Mouse (Mus musculus) lung, adult 2 months (tissue): ENCODE results near the gene Nmnat3. TPM values are rescaled to one million over a fixed set of nuclear protein-coding genes. Genes with fewer than 3 reads are reported as not detected.

Experiments used
- DNase-seq: peaks from one replicate; pipeline ENCODE4 v3.0.0; 2022
- H3K4me1 ChIP-seq: fragments of 200-500 bp; 2 replicates; pipeline ENCODE4 v1.6.1; 2011; ENCODE audit warnings: low read length; ENCODE audit not compliant: control insufficient read depth, insufficient read depth
- H3K4me3 ChIP-seq: fragments of 200-500 bp; replicated peaks from 2 replicates; pipeline ENCODE3; 2011; ENCODE audit warnings: low read depth, mild to moderate bottlenecking, control low read depth, low read length; ENCODE audit errors: extremely low read depth
- CTCF ChIP-seq: fragments of 200-500 bp; IDR thresholded peaks from 2 replicates; pipeline ENCODE4 v1.5.1; 2011; ENCODE audit warnings: mild to moderate bottlenecking, low read length, control low read depth; ENCODE audit not compliant: insufficient read depth
- POLR2A ChIP-seq: fragments of 200-500 bp; IDR thresholded peaks from 2 replicates; pipeline ENCODE4 v1.6.1; 2011; ENCODE audit warnings: low read depth, mild to moderate bottlenecking, control low read depth, low read length, borderline replicate concordance; ENCODE audit errors: extremely low read depth
- WGBS: fragments of 180-500 bp; shearing (Covaris S2); methylation state at CpG from one replicate; pipeline ENCODE4 v1.1.7; 2018; 5-methylcytosine and 5-hydroxymethylcytosine counted together
- polyA plus RNA-seq: library from polyadenylated mRNA; depleted of rRNA; stranded (reverse); fragments of >200 nt; gene quantifications from 2 replicates; pipeline ENCODE4 v1.2.3, GENCODE M21; 2012

Gene Nmnat3
- polyA plus RNA-seq, 1 experiment, result 4.7 TPM

GRCm38 (mm10) chr9:98329274-98330105 is 42.3 kb downstream of the Nmnat3 start:
- 46% methylated on average over 20 of the region's 20 CpGs for WGBS
- H3K4me3 ChIP-seq, result no peak overlapping the region
- TF ChIP-seq POLR2A (no peak), CTCF (no peak)
- H3K4me1 ChIP-seq, result no peaks in the 10 kb centered on the region; the same call in 1 of the 2 replicates
- no peak for DNase-seq

DNA sequence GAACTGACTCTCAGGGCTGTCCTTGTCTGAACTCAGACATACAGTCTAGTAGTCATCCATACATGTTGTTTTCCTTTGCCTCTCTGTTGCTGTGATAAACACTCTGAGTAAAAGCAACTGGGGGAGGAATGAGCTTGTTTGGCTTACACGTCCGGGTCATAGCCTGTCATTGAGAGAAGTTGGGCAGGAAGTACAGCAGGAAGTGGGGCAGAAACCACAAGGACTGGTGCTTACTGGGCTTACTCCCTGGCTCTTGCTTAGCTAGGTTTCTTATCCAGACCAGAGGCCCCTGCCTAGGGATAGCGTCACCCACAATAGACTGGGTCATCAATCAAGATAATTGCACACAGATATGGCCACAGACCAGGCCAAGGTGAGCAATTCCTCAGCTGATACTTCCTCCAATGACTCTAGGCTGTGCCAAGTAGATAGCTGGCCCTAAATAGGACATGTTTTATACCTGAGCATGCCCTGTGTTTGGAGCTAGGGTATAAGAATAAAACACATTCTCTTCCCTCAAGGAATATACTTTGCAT is 46.1 kb downstream of the Nmnat3 start:
- TF ChIP-seq CTCF (no peak), POLR2A (no peak)
- no peak for DNase-seq
- H3K4me1 ChIP-seq, result no peaks in the 10 kb centered on the region; the same call in 1 of the 2 replicates
- no peak overlapping the region for H3K4me3 ChIP-seq
- 42% methylated on average over 3 of the region's 3 CpGs for WGBS

DNA sequence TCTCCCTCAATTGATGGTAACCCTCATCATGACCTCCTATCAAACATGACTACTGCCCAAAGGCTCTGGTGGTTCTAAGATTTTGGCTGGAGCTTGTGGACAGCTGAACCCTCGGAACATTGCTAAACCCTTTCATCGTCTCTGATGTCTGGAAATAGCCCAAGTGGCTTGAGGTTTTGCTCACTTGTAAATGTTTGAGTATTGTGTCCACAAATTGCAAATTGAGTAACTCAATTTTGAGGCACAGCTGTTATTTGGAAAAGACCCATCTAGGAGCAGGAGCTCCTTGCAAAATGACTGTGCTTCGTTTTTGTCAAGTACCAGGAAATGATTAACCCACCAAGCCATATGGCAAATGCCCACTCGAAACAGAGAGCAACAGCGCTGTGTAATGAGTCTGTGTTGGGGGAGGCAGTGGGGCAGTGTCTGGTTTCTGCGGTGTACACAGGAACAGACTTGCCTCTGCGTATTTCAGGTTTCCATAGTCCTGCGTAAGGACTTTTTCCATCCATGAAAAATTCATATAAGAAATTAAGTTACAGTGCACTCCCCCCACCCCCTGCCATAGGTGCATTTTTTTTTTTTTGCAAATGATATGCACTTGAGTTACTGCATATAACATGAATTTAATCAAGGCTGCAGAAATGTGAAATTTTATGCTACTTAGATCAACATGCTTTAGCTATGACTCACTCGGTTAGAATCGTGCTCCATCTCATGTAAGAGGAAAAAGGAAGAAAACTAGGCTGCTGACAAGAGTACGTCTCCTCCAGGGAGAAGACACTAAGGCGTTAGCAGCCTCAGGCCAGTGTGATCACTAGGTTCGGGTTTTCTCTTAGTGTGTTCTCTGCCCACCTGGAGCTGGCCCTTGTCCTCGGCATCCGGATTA is 50.9 kb downstream of the Nmnat3 start:
- TF ChIP-seq POLR2A (no peak), CTCF (no peak)
- no peak for DNase-seq
- H3K4me3 ChIP-seq, result no peak overlapping the region
- H3K4me1 ChIP-seq, result no peaks in the 10 kb centered on the region; the same call in 1 of the 2 replicates
- WGBS, result 52% methylated on average over 15 of the region's 15 CpGs

DNA sequence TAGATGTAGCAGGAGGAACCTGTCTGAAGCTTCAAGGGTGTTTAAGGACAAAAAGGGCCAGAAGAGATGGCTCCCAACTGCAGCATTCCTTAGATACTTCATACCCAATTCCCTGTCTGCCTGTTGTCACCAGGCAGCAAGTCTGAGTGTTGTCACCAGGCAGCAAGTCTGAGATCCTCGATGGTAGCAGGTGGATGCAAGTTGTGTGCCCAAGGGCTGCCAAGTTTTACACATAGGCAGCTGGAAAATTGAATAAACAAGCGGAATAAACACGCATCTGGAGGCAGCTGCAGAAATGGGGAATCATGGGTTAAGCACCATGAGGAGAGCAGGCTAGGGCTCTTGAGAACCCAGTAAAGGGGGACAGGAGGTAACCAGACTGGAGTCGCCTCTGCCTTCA is 52.7 kb downstream of the Nmnat3 start:
- TF ChIP-seq CTCF, result no peak
- TF ChIP-seq POLR2A, result no peak
- Histone ChIP-seq H3K4me1 (no peaks in the 10 kb centered on the region; the same call in 1 of the 2 replicates), H3K4me3 (no peak overlapping the region)
- DNase-seq, result no peak
- WGBS, result 64% methylated on average over 4 of the region's 4 CpGs

- H3K4me3 ChIP-seq, result no peak overlapping the region
- H3K4me1 ChIP-seq, result no peaks in the 10 kb centered on the region; the same call in 1 of the 2 replicates
- WGBS, result 72% methylated on average over 4 of the region's 4 CpGs
- DNase-seq, result no peak
- TF ChIP-seq POLR2A (no peak), CTCF (no peak)
These were observed 53.2 kb downstream of the Nmnat3 start for GRCm38 (mm10) chr9:98340427-98340826.

DNA sequence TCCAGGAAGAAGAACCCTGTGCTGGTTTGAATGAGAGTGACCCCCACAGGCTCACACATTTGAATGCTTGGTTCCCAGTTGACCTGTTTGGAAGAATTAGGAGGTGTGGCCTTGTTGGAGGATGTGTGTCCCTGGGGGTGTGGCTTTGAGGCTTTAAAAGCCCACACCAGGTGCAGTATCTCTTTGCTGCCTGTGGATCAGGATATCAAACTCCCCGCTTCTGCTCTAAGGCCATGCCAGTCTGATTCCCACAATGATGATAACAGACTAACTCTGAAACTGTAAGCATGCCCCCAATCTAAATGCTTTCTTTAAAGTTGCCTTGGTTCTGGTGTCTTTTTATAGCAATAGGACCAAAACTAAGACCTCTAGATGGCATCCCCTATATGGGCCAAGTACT is 58.6 kb downstream of the Nmnat3 start:
- no peak for TF ChIP-seq CTCF
- TF ChIP-seq POLR2A, result no peak
- no peaks in the 10 kb centered on the region for H3K4me1 ChIP-seq
- DNase-seq, result no peak
- H3K4me3 ChIP-seq, result no peak overlapping the region
- 83% methylated on average over 1 of the region's 1 CpGs for WGBS

DNA sequence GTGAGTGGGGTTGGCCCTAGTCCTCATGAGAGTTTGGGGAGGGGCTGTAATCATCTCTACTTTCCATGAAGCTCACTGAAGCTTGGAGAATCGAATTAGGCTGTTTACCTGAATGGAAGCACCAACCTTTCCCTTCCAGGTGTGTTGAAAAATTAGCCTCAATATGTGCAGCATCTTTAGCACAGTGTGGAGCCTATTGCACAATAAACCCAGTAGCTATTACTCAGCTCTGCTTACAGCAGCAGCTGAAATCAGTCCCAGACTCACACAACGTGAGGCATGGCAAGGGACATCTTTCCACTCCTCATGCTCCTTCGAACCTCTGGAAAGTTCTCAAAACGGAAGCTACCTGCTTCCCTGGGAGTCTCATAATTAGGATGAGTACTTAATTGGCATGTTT is 59.0 kb downstream of the Nmnat3 start:
- no peaks in the 10 kb centered on the region for H3K4me1 ChIP-seq

DNA sequence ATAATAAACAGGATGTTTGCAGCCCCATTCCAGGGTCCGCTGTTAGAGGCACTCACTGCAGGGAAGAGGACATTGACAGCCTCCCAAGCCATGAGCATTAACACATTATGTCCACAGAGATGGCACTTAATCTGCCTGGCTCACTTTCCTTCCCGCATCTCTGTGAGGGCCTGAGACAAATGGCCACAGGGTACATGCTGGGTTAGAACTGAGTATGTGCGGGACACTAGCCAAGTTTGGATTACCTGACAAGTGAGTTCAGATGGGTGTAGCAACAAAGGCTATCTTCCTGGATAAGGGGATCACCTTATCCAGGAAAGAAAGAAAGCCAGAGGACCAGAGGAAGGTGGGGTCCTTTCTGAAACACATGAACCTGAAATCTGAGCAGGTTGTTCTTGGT is 59.8 kb downstream of the Nmnat3 start:
- WGBS, result 86% methylated on average over 3 of the region's 3 CpGs
- Histone ChIP-seq H3K4me1 (no peaks in the 10 kb centered on the region), H3K4me3 (no peak overlapping the region)
- TF ChIP-seq CTCF, result no peak
- no peak for TF ChIP-seq POLR2A
- DNase-seq, result no peak

More for the DNA sequence above, 59.0 kb downstream of the Nmnat3 start:
- TF ChIP-seq CTCF (no peak), POLR2A (no peak)
- DNase-seq, result no peak
- 76% methylated on average over 4 of the region's 4 CpGs for WGBS
- H3K4me3 ChIP-seq, result no peak overlapping the region

DNA sequence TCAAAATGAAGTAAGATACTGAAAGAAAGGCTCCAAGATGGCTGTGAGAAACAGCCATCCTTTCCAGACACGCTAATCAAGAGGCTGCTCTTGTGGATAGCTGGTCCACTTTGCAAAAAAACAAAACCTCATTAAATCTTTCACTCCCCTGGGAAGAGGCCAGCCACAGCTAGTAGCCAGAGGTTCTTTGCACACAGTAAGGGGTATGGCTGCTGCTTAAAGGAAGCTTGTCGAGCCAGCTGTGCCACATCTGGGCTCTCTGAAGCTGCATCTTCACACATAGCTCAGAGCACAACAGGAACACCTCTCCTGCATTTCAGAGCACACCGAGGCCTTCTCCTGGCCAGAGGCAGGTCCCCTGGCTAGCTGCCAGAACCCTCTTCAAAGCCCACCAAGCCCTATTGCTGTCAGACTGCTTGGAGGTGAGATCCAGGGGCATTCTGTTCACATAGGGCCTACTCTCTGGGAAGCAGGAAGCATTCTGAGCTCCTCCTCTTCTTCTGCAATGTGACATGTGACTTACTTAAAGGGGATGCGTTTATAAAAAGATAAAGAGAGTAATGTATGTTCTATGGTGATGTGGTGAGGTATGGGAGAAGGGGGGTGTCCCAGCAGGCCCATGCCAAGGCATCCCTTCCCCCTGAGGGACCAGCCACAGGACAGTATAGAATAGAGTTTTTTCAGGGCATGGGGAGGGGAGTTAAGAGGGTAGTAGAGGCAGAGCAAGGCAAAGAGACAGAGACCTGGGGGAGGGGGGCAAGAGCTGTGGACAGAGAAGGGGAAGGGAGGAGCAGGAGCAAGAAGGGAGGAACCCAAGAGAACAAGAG is 63.3 kb downstream of the Nmnat3 start:
- no peak for DNase-seq
- 38% methylated on average over 4 of the region's 4 CpGs for WGBS
- no peaks in the 10 kb centered on the region for H3K4me1 ChIP-seq
- no peak overlapping the region for H3K4me3 ChIP-seq
- TF ChIP-seq POLR2A, result no peak
- TF ChIP-seq CTCF, result no peak

DNA sequence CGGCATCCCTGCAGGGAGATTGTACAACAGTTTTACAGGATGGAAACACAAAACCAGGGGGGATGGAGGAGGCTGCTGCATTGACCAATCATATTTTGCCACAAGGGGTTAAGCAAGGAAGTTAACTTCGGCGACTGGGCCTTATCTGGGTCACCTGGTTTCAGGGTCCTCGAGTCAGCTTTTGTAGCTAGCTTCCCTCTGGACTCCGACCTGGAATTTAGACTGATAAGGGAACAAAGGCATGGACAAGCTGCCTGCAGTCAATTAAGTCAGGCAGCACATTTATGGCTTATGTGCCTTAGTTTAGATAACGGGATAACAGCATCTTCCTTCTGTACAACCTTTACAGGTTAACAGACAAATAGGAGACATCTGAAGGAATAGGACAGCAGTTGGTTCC is 65.1 kb downstream of the Nmnat3 start:
- Histone ChIP-seq H3K4me3 (no peak overlapping the region), H3K4me1 (no peaks in the 10 kb centered on the region)
- DNase-seq, result no peak
- TF ChIP-seq POLR2A, result no peak
- no peak for TF ChIP-seq CTCF
- 54% methylated on average over 6 of the region's 6 CpGs for WGBS
